ENCODE assay signal across 9 mouse cellular contexts in genomic region chr1:156222205-156223000, GRCm38 (mm10). TPM values are rescaled to one million over a fixed set of nuclear protein-coding genes. Genes with fewer than 3 reads are reported as not detected.
DNase-seq lines count a peak whose midpoint lies in the region; ATAC-seq and TF ChIP-seq lines count a peak whose summit lies in the region.
"Had no signal": no experiment of that assay in that cellular context is flagged by ENCODE, and none has a peak within 500 bp of the region (broad histone marks: within the 10 kb centered on the region; RNA-seq: fewer than 3 reads in every experiment).

No protein-coding gene starts in this region.

- H3K27me3 ChIP-seq in lung, embryonic 15.5 days: no peaks in the 10 kb centered on the region
- no peaks in the 10 kb centered on the region for H3K27me3 ChIP-seq in embryonic facial prominence, embryonic 14.5 days (replicated peaks; ENCODE audit: control insufficient read depth, insufficient read depth, low read length)
- H3K27me3 ChIP-seq in stomach, embryonic 15.5 days (replicated peaks): no peaks in the 10 kb centered on the region

- DNase-seq in lung, adult 2 months: no peak
- peak; percentile 34 for DNase-seq in embryonic facial prominence, embryonic 14.5 days (ENCODE audit: low spot score)
- DNase-seq in kidney, postnatal 14 days: peak; percentile 35
- no peak for DNase-seq in layer of hippocampus, postnatal 25 days (ENCODE audit: extremely low spot score in 1 of 2, low spot score in 1 of 2)
- DNase-seq in left cerebral cortex, adult 8-10 months (ENCODE audit: low spot score in 2 of 2): no peak
- no peak for DNase-seq in thymus, postnatal 36 days
- DNase-seq: gastrocnemius, postnatal 10 days had no signal

- TF ChIP-seq CTCF in lung, adult 2 months (IDR thresholded peaks at IDR 0.05; ENCODE audit: insufficient read depth, low read length): no peak

- no peaks in the 10 kb centered on the region for H3K36me3 ChIP-seq in lung, embryonic 15.5 days
- no peaks in the 10 kb centered on the region for H3K36me3 ChIP-seq in embryonic facial prominence, embryonic 14.5 days (ENCODE audit: control insufficient read depth, insufficient read depth, low read length)
- H3K36me3 ChIP-seq in stomach, embryonic 15.5 days: no peaks in the 10 kb centered on the region

- H3K4me2 ChIP-seq in lung, embryonic 15.5 days: no peak overlapping the region
- H3K4me2 ChIP-seq in embryonic facial prominence, embryonic 14.5 days (ENCODE audit: low read depth, low read length): no peak overlapping the region
- H3K4me2 ChIP-seq in stomach, embryonic 15.5 days: no peak overlapping the region

- no peaks in the 10 kb centered on the region for H3K9me3 ChIP-seq in lung, embryonic 15.5 days
- no peaks in the 10 kb centered on the region for H3K9me3 ChIP-seq in embryonic facial prominence, embryonic 14.5 days (ENCODE audit: control insufficient read depth, low read length)
- H3K9me3 ChIP-seq in stomach, embryonic 15.5 days: no peaks in the 10 kb centered on the region

- no peak overlapping the region for H3K4me3 ChIP-seq in lung, embryonic 15.5 days
- no peak overlapping the region for H3K4me3 ChIP-seq in lung, adult 2 months (replicated peaks; ENCODE audit: extremely low read depth, low read depth, low read length)
- H3K4me3 ChIP-seq in embryonic facial prominence, embryonic 14.5 days (ENCODE audit: low read depth, low read length): no peak overlapping the region
- H3K4me3 ChIP-seq in stomach, embryonic 15.5 days (replicated peaks): no peak overlapping the region

- peak; percentile 47; the same call in 1 of the 2 replicates for ATAC-seq in lung, embryonic 15.5 days (ENCODE audit: borderline replicate concordance, extremely low read depth, low FRiP score, low TSS enrichment)
- ATAC-seq in embryonic facial prominence, embryonic 14.5 days (ENCODE audit: low read depth): no peak
- peak; percentile 91; the same call in 1 of the 2 replicates for ATAC-seq in stomach, embryonic 15.5 days (ENCODE audit: insufficient read depth, low FRiP score, low read depth)

- H3K27ac ChIP-seq in lung, embryonic 15.5 days: no peak overlapping the region
- H3K27ac ChIP-seq in embryonic facial prominence, embryonic 14.5 days (replicated peaks; ENCODE audit: low read depth, low read length): no peak overlapping the region
- no peak overlapping the region for H3K27ac ChIP-seq in stomach, embryonic 15.5 days

- no peak overlapping the region for H3K9ac ChIP-seq in lung, embryonic 15.5 days
- no peak overlapping the region for H3K9ac ChIP-seq in embryonic facial prominence, embryonic 14.5 days (ENCODE audit: low read depth, low read length)
- H3K9ac ChIP-seq in stomach, embryonic 15.5 days: no peak overlapping the region

- peaks cover 20% of the 10 kb centered on the region for H3K4me1 ChIP-seq in lung, embryonic 15.5 days
- H3K4me1 ChIP-seq in lung, adult 2 months (ENCODE audit: control insufficient read depth, insufficient read depth, low read length): no peaks in the 10 kb centered on the region; the same call in 1 of the 2 replicates
- H3K4me1 ChIP-seq in embryonic facial prominence, embryonic 14.5 days (ENCODE audit: control insufficient read depth, insufficient read depth, low read length): no peaks in the 10 kb centered on the region
- peaks cover 10% of the 10 kb centered on the region; the same call in 1 of the 2 replicates for H3K4me1 ChIP-seq in stomach, embryonic 15.5 days

- TF ChIP-seq POLR2A in lung, adult 2 months (IDR thresholded peaks at IDR 0.05; ENCODE audit: borderline replicate concordance, extremely low read depth, low read depth, low read length): no peak

- whole genome bisulfite sequencing in lung, embryonic 15.5 days: 34% methylated on average over 13 of the region's 13 CpGs
- WGBS in lung, adult 2 months: 42% methylated on average over 13 of the region's 13 CpGs
- 56% methylated on average over 13 of the region's 13 CpGs for WGBS in embryonic facial prominence, embryonic 14.5 days
- WGBS in stomach, embryonic 15.5 days: 49% methylated on average over 13 of the region's 13 CpGs

RNA-seq across cellular contexts. Expression of gene Fam163a, which starts 17.6 kb away (rescaled TPM):
- 0.78 and 0.89 TPM in 2 replicates for polyA plus RNA-seq in lung, embryonic 15.5 days (2015; fragmentation: Nextera tagmentation; extraction: Ambion mirVana)
- polyA plus RNA-seq in lung, adult 2 months (2012; rRNA removed): 0.07 and 0.10 TPM in 2 replicates
- polyA plus RNA-seq in embryonic facial prominence, embryonic 14.5 days (2014; fragmentation: Nextera tagmentation; extraction: Ambion mirVana): 0.64 and 0.92 TPM in 2 replicates
- 4.7 and 4.9 TPM in 2 replicates for polyA plus RNA-seq in stomach, embryonic 15.5 days (2015; fragmentation: Nextera tagmentation; extraction: Ambion mirVana)
- total RNA-seq in layer of hippocampus, postnatal 25 days (2021): 10 to 100 TPM; 15.3 to 15.8 TPM
- 1 to 10 TPM; 6.9 to 8.0 (median 7.4) TPM for total RNA-seq in left cerebral cortex, adult 8-10 months (2022)

Comparison
In these comparisons a context has a peak if more than half of its experiments do, and no peak if none do; other contexts are left out.
1. DNase-seq: peak in embryonic facial prominence, embryonic 14.5 days (single experiment) and kidney, postnatal 14 days (single experiment); none in lung, adult 2 months (single experiment), layer of hippocampus, postnatal 25 days (0 of 2), left cerebral cortex, adult 8-10 months (0 of 2) and thymus, postnatal 36 days (0 of 2).